Mouse (Mus musculus) c-Kit-positive CD71-negative TER-119-negative erythroid progenitor cells, embryonic 14.5 days (primary cell): ENCODE results near the gene Cmip.

Experiments used
- DNase-seq: peaks from one replicate; pipeline ENCODE4 v3.0.0-alpha.2; 2013; ENCODE audit warnings: low read depth

Gene Cmip

DNA sequence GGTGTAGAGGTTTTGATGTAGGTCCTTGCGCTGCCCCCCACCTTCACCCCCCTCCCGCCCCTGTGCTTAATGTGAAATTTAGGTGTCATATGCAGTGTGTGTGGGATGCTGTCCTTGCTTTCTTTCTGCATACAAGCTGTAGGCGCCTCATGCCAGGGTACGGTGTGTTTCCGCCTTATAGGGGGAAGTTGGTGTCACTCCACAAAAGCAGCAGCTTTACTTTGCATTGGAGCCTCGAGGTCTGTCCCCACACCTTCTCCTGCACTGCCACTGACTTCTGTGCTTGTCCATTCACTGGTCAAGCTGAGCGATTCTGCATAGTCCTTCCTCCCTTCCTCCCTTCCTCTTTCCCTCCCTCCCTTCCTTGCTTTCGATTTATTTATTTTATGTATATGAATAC lies 250.8 kb downstream of the Cmip start:
- DNase-seq: no peak
